Mouse (Mus musculus) spleen, adult 2 months (tissue): Measurements from ENCODE around the gene Padi2. TPM values are rescaled to one million over a fixed set of nuclear protein-coding genes. Genes with fewer than 3 reads are reported as not detected.

Source experiments
- DNase-seq, 2 experiments: peaks; one replicate each; pipeline versions ENCODE4 v3.0.0 to v3.0.0-alpha.2; 2012 to 2021; ENCODE audit warnings: low spot score in 2 of 2, low read depth in 1 of 2
- H3K27ac ChIP-seq: fragments of 200-500 bp; 2 replicates; pipeline ENCODE4 v1.5.1; 2012; ENCODE audit warnings: low read length, inconsistent platforms; ENCODE audit not compliant: insufficient read depth
- H3K27me3 ChIP-seq: fragments of 200-500 bp; 2 replicates; pipeline ENCODE4 v1.6.1; 2012; ENCODE audit warnings: mild to moderate bottlenecking, moderate library complexity, low read length, inconsistent platforms; ENCODE audit not compliant: control insufficient read depth, insufficient read depth
- H3K36me3 ChIP-seq: fragments of 200-500 bp; 2 replicates; pipeline ENCODE4 v1.6.1; 2012; ENCODE audit warnings: mild to moderate bottlenecking, low read length, inconsistent platforms; ENCODE audit not compliant: control insufficient read depth, insufficient read depth
- H3K4me1 ChIP-seq: fragments of 200-500 bp; 2 replicates; pipeline ENCODE4 v1.6.1; 2011; ENCODE audit warnings: inconsistent platforms; ENCODE audit not compliant: control insufficient read depth, insufficient read depth, insufficient read length
- H3K4me3 ChIP-seq: fragments of 200-500 bp; 2 replicates; pipeline ENCODE4 v1.5.1; 2011; ENCODE audit warnings: mild to moderate bottlenecking, inconsistent platforms; ENCODE audit not compliant: insufficient read depth, insufficient read length; ENCODE audit errors: extremely low read depth
- CTCF ChIP-seq: fragments of 200-500 bp; IDR thresholded peaks from 2 replicates; pipeline ENCODE4 v1.5.1; 2011; ENCODE audit warnings: mild to moderate bottlenecking, inconsistent platforms; ENCODE audit not compliant: insufficient read depth, insufficient read length, insufficient replicate concordance; ENCODE audit errors: extremely low read depth
- POLR2A ChIP-seq: fragments of 200-500 bp; IDR thresholded peaks from 2 replicates; pipeline ENCODE4 v1.6.1; 2011; ENCODE audit warnings: low read depth, low read length, inconsistent platforms
- WGBS: fragments of 180-500 bp; shearing (Covaris S2); methylation state at CpG from one replicate; pipeline ENCODE4 v1.1.7; 2018; 5-methylcytosine and 5-hydroxymethylcytosine counted together
- polyA plus RNA-seq: library from polyadenylated mRNA; depleted of rRNA; stranded (reverse); fragments of >200 nt; gene quantifications from 2 replicates; pipeline ENCODE4 v1.2.3, GENCODE M21; 2012

Gene Padi2
- polyA plus RNA-seq, 1 experiment: 10.7 TPM

DNA sequence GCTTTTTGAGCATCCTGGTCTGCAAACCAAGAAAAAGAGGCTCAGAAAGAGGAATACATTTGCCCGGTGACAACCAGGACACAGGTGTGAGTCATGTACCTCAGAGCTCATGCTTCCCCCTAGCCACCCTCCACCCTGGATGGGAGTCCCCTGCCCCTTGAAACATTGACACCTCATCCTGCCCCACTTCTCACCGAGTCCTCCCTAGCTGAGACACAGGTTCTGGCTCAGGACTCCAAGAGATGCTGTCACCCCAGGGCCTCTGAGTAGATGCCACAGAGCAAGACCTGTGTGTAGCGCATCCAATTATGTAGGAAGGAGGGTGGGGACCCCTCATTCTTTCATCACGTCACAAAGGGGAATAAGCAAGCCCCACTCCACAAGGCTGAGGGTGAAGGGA lies 3.4 kb downstream of the Padi2 start:
- TF ChIP-seq POLR2A (no peak), CTCF (no peak)
- Histone ChIP-seq H3K4me3 (no peak overlapping the region), H3K36me3 (no peaks in the 10 kb centered on the region), H3K27ac (no peak overlapping the region), H3K4me1 (peaks cover 13% of the 10 kb centered on the region; the same call in 1 of the 2 replicates), H3K27me3 (no peaks in the 10 kb centered on the region)
- 84% methylated on average over 4 of the region's 4 CpGs for WGBS
- no peak for DNase-seq

DNA sequence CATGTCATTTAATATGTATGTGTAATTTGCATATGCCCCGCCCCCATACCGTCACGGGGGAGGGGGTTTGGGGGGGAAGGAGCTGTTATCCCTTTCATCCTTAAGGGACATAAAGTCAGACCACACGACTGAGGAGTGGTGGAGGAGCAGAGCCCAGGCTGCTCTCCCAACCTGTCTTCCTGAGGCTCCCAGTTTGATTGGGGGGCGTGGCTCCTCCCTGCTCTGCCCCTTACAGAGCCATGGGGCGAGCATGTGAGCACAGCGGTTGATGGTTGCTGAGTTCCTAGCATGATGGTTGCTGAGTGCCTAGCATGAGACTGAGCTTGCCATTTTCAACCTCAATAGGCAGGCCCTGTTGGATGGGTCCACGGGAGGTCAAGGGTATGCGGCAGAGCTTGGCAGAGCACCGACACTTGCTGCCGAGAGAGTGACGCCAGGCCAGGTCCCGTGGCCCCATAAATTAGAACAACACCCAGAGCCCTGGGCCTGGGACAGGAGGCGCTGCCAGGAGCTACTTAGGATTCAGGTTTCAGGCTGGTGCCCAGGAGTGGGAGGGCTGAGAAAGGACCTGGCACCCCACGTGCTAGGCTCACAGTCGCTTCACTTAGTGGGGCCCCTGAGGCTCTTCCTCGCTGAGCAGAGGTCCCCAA lies 4.6 kb downstream of the Padi2 start:
- H3K4me3 ChIP-seq: no peak overlapping the region
- H3K36me3 ChIP-seq: no peaks in the 10 kb centered on the region
- H3K4me1 ChIP-seq: peaks cover 7% of the 10 kb centered on the region; the same call in 1 of the 2 replicates
- no peak for DNase-seq
- no peak overlapping the region for H3K27ac ChIP-seq
- no peaks in the 10 kb centered on the region for H3K27me3 ChIP-seq
- no peak for TF ChIP-seq CTCF
- no peak for TF ChIP-seq POLR2A
- 64% methylated on average over 17 of the region's 17 CpGs for WGBS

DNA sequence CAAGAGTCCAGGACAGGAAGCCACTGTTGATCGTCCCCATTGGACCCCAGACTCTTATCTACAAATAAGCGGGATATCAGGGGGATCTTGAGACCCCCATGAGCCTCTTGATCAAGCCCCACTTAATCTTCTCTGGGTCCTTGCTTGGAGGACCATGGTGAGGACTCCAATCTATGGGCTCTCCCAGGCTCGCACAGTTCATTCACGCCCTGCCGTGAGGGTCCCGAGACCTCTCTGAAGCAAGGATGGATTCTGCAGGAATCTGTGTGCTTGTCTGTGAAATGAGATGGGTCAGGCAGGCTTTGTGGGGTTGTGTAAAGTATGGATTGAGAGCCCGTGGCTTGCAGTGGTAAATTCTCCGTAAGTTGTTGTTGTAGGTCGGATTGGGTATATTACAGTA lies 5.3 kb downstream of the Padi2 start:
- 91% methylated on average over 9 of the region's 9 CpGs for WGBS
- no peak for DNase-seq
- H3K36me3 ChIP-seq: no peaks in the 10 kb centered on the region
- H3K27me3 ChIP-seq: no peaks in the 10 kb centered on the region
- H3K4me1 ChIP-seq: peaks cover 4% of the 10 kb centered on the region; the same call in 1 of the 2 replicates
- TF ChIP-seq CTCF: no peak
- TF ChIP-seq POLR2A: no peak
- H3K4me3 ChIP-seq: no peak overlapping the region
- no peak overlapping the region for H3K27ac ChIP-seq

DNA sequence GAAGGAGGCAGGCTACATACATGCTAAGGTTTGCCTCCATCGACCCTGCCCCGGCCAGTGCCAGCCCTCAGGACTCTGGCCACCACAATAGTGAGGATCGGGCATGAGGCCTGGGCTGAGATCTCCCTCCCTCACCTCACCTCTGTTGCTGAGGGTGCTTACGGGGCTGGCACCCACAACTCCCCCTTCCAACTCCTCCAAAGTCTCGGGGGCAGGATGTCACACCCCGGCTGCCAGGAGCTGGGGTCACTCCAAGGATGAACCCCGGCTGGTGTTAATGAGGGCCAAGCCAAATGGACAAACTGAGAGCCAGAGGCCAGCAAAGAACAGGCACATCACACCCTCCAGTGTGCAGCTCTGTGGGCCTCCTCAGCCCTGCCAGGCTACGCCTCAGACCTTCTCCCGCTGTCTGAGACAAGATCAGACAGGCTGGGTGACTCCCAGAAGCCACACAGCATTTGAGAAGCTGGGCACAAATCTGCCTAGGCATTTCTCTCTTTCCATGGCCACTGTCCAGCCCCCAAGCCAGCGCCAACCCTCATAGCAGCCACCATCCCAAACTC lies 6.2 kb downstream of the Padi2 start:
- no peak for DNase-seq
- WGBS: 89% methylated on average over 10 of the region's 10 CpGs
- no peak overlapping the region for H3K27ac ChIP-seq

DNA sequence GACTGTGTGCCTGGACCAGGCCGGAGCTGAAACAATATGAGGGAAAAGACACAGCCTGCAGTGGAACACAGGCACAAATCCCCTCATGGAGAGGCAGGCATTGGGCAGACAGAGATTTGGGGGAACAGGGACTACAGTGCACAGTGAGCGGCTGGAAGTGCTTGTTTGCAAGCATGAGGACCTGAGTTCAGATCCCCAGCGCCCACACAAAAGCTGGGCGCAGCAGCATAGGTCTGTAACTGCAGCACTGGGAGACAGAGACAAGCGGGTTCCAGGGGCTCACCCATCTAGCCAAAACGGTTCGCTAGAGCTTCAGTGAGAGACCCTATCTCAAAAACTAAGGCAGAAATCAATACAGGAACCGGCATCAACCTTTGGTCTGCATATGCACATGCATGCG lies 7.4 kb downstream of the Padi2 start:
- no peak for DNase-seq
- TF ChIP-seq CTCF: no peak
- no peak for TF ChIP-seq POLR2A
- Histone ChIP-seq H3K27ac (no peak overlapping the region), H3K36me3 (no peaks in the 10 kb centered on the region), H3K27me3 (no peaks in the 10 kb centered on the region), H3K4me3 (no peak overlapping the region), H3K4me1 (no peaks in the 10 kb centered on the region)
- 88% methylated on average over 9 of the region's 9 CpGs for WGBS

More for the DNA sequence above, 6.2 kb downstream of the Padi2 start:
- no peaks in the 10 kb centered on the region for H3K27me3 ChIP-seq
- no peaks in the 10 kb centered on the region for H3K4me1 ChIP-seq
- no peak overlapping the region for H3K4me3 ChIP-seq
- TF ChIP-seq POLR2A (no peak), CTCF (no peak)
- no peaks in the 10 kb centered on the region for H3K36me3 ChIP-seq

DNA sequence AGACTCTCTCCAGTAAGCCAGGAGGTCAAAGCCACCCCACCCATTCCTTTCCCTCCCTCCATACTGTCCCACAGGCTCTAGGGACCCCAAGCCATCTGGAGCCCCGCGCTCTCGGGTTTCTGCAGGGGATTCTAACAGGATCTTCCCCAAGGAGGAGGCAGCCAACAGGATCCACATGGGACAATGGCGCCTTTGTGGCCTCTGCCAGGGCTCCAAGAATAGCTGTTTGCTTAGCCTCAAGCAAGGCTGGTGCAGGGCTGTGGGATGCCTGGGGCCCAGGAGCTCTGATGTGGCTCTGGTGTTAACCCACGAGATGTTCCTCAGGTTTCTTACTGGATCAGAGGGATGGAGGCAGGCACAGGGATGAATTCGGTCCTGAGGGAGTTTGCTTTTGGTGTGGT lies 8.6 kb downstream of the Padi2 start:
- no peak for DNase-seq
- Histone ChIP-seq H3K4me3 (no peak overlapping the region), H3K27ac (no peak overlapping the region), H3K4me1 (peaks cover 3% of the 10 kb centered on the region; the same call in 1 of the 2 replicates), H3K36me3 (no peaks in the 10 kb centered on the region), H3K27me3 (no peaks in the 10 kb centered on the region)
- no peak for TF ChIP-seq POLR2A
- no peak for TF ChIP-seq CTCF
- 84% methylated on average over 6 of the region's 6 CpGs for WGBS

DNA sequence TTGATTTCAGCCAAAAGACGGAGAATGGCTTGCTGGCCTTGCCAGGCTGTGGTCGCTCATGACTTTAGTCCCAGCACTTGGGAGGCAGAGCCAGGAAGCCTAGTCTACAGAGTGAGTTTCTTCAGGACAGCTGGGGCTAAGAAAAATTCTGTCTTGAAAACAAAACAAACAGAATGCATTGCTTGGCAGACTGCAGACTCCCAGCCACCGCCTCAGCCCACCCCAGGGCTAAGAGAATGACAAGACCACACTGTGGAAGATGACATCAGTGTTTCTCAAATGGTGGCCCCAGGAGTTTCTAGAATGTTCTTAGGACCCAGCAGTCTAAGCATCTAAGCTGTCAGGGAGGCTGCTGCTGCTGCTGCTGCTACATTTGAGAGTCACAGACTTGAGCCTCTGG lies 9.1 kb downstream of the Padi2 start:
- peaks cover 4% of the 10 kb centered on the region; the same call in 1 of the 2 replicates for H3K4me1 ChIP-seq
- DNase-seq: no peak
- H3K27me3 ChIP-seq: no peaks in the 10 kb centered on the region
- whole genome bisulfite sequencing: 88% methylated on average over 3 of the region's 3 CpGs
- no peaks in the 10 kb centered on the region for H3K36me3 ChIP-seq
- no peak overlapping the region for H3K27ac ChIP-seq
- H3K4me3 ChIP-seq: no peak overlapping the region
- TF ChIP-seq POLR2A (no peak), CTCF (no peak)
